Mouse (Mus musculus): ENCODE measurements around the gene Nedd9.
"Not testable (repeated sequence)": the region's sequence is repeated elsewhere in the genome, so short reads cannot be mapped to it uniquely, and the experiment has no call there.

Nedd9 gene

DNA sequence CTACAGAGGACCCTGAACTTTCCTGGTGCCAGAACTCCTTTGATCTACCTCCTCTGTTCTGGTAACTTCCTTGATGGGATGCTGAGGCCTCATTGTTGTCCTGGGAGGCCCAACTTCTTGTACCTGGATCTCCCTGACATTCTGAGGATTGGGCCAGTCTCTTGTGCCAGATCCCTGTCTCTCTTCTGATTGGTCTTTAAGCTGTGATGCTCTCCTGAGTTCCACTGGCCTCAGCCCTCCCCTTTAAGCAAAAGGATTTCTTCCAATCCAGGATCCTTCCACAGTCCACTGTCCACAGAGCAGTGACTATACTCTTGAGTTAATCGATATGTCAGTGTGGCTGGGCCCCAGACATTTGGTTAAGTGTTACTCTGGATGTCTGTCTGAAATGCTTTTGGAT, 112.3 kb downstream of the Nedd9 start:
- DNase-seq (ENCODE audit: low read depth): no peak

DNA sequence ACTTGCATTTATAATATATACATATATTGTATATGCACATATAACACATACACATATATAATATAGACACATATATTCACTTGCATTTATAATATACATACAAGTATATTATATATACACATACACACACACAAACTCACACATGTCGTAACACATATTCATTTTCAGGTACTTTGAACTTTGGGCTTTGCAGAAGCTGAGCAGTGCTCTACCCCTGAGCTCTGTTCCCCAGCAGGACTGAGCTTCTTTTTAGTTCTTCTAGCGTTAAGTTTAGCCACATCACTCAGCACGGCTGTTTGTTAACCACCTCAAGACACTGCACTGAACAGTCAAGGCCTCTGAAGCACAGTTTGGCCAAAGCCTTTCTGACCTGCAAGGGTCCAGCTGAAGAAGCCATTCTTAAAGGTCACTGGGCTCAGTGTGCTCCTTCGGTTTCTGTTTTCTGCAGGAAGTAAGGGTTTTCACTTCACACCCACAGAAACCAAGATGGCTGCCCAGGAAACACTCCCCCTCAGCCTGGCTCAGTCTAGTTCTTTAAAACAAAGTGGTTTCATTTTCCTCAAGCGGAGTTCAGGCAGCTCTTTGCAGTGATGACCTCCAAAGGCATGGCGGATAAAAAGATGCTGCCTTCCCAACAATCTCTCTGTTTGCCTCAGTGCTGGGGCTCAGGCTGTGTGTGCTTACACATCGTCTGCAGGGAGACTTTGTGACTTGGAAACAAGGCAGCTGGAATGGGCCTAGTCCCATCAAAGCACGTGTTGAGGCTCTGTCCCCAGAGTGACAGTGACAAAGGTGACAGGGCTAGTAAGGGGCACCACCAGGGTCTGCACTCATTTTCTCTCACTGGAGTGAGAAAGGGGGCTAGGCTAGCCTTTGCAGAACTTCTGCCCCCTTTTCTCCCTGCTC, 114.4 kb downstream of the Nedd9 start:
- no peak for DNase-seq (ENCODE audit: low read depth)

DNA sequence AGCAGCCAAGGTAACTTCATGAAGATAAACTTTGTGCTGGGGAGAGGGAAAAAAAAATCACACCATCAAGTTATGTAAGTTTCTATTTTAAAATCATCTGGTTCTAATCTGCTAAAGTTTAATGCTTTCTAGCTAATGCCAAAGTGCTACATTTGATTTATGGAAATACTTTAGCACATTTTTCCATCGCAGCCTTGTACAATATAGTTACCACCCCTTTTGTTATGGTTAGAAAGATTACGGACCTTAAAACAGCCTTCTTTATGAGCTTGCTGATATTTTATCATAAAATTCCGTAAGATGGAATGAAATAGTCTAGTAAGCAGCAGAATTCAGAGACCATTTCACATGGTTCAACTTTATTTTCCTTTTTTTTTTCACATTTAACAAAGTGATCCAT, 115.6 kb downstream of the Nedd9 start:
- DNase-seq (ENCODE audit: low read depth): no peak

GRCm38 (mm10) chr13:41368612-41369011, 118.5 kb downstream of the Nedd9 start:
- no peak for DNase-seq (ENCODE audit: low read depth)

- no peak for DNase-seq (ENCODE audit: low read depth)
These were observed 120.0 kb downstream of the Nedd9 start for GRCm38 (mm10) chr13:41367176-41367611.

- not testable (repeated sequence) for DNase-seq (ENCODE audit: low read depth)
These were observed 120.6 kb downstream of the Nedd9 start for GRCm38 (mm10) chr13:41366609-41367008.

DNA sequence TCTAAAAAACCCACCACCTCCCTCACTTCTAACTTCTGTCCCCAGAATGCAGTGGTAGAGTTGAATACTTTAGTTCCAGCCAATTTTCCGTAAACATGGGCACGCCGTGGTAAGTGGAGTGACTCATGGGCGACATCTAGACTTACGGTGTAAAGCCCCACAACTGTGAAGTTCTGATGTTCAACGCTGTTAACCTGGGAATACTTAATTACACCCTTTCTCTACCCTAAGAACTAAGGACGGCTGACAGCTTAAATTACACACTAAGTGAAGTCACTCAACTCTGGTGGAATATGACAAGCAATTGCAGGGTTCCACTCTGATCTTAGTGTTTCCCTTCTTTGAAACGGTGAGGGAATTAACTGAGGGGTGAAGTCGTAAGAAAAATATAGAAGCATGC, 122.9 kb downstream of the Nedd9 start:
- DNase-seq (ENCODE audit: low read depth): no peak

- DNase-seq (ENCODE audit: low read depth): no peak
These were observed 124.3 kb downstream of the Nedd9 start for GRCm38 (mm10) chr13:41362909-41363308.

DNA sequence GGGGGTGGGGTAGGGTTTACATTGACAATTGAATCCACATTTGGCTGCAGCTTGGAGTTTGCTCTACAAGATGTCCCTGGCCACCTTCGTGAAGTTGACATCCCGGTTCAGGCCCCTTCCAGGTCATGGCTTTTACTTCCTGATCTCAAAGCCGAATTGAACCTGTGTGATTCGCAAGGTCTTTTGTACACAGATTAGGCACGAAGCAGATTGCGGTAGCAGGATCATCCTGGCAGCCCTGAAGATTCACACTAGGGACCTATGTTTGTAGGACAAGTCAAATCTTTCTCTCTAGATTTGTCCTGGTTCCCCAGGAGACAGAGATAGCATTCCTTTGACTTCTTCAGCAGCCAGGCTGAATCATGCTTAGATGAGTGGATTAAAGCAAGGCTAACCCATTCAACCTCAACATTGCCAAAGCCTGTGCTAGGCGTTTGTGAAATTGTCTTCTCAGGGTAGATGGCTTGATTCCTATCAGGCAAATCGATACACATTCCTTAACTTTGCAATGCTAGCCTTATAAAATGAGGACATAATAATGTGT, 126.8 kb downstream of the Nedd9 start:
- DNase-seq (ENCODE audit: low read depth): no peak

- DNase-seq (ENCODE audit: low read depth): no peak
These were observed 127.6 kb downstream of the Nedd9 start for GRCm38 (mm10) chr13:41359330-41360215.

DNA sequence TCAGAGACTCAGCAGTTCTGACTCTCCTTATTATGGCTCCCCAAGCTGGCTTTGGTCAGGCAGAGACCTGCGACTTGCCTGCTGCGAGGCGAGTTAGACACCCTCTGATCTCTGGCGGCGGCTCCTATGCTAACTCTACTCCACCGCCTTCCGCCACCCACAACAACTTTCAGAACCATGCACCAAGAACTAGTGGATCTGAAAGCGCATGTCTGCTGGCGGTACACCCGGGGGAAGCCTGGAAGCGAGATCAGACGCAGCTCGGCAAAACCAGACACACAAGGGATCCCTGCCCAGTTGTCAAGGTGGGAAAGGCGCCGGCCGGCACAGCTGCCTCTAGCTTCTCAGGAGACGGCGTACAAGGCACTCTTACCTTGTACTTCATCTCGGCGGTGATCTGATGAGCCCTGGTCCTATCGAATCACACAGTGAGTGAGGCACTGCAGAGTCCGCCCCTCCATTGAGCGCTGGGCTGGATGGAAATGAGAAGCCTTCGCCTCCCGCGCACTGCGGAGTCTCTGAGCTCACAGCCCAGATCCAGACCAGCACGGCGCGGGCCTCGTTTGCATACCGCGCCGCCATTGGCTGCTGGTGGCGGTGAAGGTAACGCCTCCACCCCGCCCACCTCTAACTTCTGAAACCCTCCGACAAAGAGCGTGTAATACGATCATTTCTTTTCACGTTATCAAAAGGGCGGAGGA, 128.5 kb downstream of the Nedd9 start:
- DNase-seq (ENCODE audit: low read depth): peak; percentile 89

GRCm38 (mm10) chr13:41358009-41358408, 129.2 kb downstream of the Nedd9 start:
- DNase-seq (ENCODE audit: low read depth): no peak

DNA sequence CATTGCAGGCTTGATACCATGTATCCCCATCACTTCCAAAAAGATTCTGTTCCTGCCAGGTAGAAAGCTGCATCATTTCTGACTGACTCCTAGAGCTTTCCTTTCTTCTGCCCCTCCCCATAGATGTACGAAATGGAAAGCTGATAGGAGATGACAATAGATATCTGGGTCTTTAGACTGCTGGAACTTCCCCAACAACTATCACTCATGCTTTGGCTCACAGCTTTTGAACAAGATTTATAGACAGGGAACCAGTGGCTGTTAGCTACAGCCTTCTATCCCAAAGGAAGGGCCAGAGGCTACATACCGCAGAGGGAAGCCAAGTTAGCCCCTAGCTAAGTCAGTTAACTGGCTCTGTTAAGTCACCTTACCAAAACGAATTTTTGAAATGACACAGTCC, 129.6 kb downstream of the Nedd9 start:
- DNase-seq (ENCODE audit: low read depth): no peak

DNA sequence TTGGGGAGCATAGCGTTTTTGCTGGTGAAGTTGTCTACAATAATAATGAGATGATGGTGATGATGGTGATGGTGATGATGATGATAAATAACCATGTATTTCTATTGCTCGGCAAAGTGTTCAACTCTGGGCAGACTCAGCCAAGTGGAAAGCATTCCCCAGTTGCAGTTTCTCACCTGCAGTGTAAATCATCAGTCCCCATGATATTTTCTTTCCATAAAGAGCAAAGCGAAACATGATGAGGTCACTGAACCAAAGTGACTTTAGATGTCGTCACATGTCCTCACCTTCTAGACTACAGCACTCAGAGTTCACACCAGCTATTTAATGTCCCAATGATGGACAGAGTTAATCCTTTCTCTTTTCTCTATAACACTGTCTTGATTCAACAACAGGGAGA, 130.0 kb downstream of the Nedd9 start:
- no peak for DNase-seq (ENCODE audit: low read depth)

- no peak for DNase-seq (ENCODE audit: low read depth)
These were observed 131.6 kb downstream of the Nedd9 start for GRCm38 (mm10) chr13:41355552-41355951.

DNA sequence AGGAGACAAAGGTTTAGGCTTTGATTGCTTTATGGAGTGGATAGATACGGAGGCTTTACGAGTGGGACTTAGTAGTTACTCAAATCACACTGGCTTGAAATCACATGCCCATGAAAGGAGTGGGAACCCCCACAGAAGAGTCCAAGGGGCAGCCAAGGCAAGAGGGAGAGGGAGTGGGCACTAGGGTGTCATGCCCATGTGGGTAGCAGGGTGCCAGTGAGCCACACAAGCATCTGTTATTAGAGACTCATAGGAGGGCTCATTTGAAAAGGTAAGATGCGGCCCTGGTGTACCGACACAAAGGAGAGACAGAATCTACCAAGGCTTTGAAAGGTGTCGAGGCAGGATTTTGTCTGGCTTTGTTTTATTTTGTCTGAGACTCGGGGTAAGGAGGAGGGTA, 132.6 kb downstream of the Nedd9 start:
- DNase-seq (ENCODE audit: low read depth): no peak

- DNase-seq (ENCODE audit: low read depth): no peak
These were observed 133.5 kb downstream of the Nedd9 start for GRCm38 (mm10) chr13:41353676-41354075.

DNA sequence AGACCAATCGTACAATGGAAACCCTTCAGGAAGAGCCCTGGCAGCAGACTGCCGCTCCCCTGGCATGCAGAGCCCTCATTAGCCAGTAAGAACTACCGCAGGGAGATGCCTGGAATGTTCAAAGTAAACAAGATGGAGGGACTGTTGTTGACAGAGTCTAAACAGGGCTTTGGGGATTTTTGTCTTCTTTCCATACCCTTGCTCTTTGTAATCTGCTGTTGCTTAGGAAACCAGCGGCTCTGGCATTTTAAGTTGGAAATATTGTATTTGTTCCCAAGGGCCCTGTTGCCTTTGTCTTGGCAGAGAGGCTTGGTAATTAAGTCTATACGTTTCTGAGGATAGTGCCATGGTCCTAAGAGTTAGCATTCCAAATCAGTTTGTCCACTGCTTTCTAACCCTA, 134.8 kb downstream of the Nedd9 start:
- DNase-seq (ENCODE audit: low read depth): no peak

DNA sequence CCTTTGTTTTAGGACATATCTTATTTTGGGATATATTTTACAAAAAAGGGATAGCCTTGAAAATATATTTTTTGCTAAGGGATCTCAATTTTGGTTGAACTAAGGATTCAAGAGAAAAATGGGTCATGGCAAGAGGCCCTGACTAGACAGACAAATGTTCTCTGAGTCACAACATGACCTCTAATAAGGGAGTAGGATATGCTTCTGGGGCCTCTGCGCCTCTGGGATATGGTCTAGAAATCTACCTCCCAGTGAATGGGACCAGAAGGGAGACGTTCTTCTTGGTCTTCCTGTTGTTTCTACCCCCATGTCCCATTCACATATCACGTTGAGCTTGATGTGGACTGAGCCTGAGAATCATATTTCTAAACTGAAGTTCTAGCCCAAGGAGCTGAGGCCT, 136.6 kb downstream of the Nedd9 start:
- DNase-seq (ENCODE audit: low read depth): no peak

GRCm38 (mm10) chr13:41349770-41350169, 137.4 kb downstream of the Nedd9 start:
- no peak for DNase-seq (ENCODE audit: low read depth)

- DNase-seq (ENCODE audit: low read depth): no peak
These were observed 141.4 kb downstream of the Nedd9 start for GRCm38 (mm10) chr13:41345756-41346155.

DNA sequence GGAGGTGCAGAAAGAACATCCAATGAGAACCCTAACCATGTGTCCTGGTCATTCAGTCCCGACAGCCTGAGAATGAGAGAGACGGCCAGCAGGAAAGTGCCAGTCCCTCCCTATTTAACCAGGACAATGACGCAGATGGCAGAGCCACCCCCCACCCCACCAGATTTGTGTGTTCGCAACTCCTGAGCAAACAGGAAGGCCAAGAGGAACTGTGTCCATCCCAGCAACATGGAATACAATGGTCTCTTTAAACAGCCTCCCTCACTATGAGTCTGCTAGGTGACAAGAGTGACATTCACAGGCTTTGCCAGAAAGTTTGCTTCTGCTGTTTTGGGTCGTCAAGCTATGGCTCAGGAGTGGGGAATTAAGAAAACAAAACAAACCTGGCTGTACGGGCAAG, 141.9 kb downstream of the Nedd9 start:
- DNase-seq (ENCODE audit: low read depth): no peak

Measured in fibroblast of lung, adult 2 months (primary cell).